Mouse (Mus musculus): ENCODE measurements around the gene Adm.

DNA sequence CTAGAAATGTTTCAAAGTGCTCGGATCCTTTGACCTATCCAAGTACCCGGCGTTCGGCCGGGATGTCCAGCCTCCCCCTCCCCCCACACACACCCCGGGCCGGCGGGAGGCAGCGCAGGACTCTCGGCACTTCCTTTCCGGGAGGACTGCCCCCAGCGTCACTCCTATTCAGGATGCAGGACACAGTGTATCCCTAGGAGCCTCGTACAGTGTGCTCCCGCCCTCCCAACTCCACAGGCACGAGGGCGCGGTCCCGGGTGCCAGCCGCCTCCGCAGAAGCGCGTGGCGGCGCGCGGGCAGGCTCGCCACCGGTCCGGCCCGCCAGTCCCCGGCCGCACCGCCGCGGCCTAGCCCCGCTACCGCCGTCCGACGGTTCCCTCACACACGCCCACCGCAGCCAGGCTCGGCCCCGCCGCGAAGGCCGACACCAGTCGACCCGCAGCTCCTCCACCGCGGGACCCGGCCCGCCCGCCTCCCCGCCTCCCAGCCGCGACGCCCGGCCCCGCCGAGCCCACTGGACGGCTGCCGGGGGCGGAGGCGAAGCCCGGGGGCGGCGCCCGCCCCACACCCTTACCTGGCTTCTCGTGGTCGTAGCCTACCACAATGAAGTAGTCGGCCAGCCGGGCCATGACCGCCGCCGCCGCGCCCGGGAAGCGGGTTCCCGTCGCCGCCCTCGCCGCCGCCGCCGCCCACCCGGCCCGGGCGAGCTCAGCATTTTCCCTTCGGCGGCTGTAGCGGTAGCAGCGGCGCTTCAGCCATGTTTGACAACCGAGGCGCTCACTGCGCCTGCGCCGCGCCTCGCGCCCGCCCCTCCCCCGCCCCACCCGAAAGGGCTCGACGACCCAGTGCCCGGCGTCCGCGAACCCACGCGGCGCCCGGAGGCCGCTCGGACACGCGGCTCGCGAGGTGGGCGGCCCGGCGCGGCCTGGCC is 13.1 kb upstream of the Adm start, which contains the start of gene Sbf2:
- TF ChIP-seq POLR2A (IDR thresholded peaks at IDR 0.05; ENCODE audit: low read depth, low read length) (peak; percentile 68; the same call in 1 of the 2 replicates), CTCF (IDR thresholded peaks at IDR 0.05; ENCODE audit: extremely low read depth, insufficient read length, insufficient replicate concordance, low read depth, low read length) (no peak)
